Mouse (Mus musculus) MEL (cell line): ENCODE measurements around the gene Exoc3l2.

Experiments
- CTCF ChIP-seq, 3 experiments: IDR thresholded peaks in 2 of 3; conservative IDR thresholded peaks in 1 of 3; 2 replicates each; pipeline ENCODE4 v1.5.1; 2011 to 2012; ENCODE audit warnings: low read length in 3 of 3, low read depth in 2 of 3, mild to moderate bottlenecking in 2 of 3, improper control_type of control experiment in 1 of 3, inconsistent platforms in 1 of 3, mixed read lengths in 1 of 3, moderate library complexity in 1 of 3; ENCODE audit not compliant: control insufficient read depth in 1 of 3, insufficient read depth in 1 of 3, poor library complexity in 1 of 3, severe bottlenecking in 1 of 3
- POLR2A ChIP-seq, 2 experiments: IDR thresholded peaks; 2 replicates each; pipeline ENCODE4 v1.6.1; 2011 to 2012; ENCODE audit warnings: low read length in 2 of 2, mild to moderate bottlenecking in 2 of 2, control low read depth in 1 of 2, improper control_type of control experiment in 1 of 2, low read depth in 1 of 2, moderate library complexity in 1 of 2; ENCODE audit not compliant: control insufficient read depth in 1 of 2, insufficient read depth in 1 of 2, poor library complexity in 1 of 2

GRCm38 (mm10) chr7:19540771-19541566 is 77.8 kb downstream of the Exoc3l2 start:
- TF ChIP-seq CTCF (IDR thresholded peaks at IDR 0.05 in 2 of 3, conservative IDR thresholded peaks at IDR 0.05 in 1 of 3; ENCODE audit: control insufficient read depth in 1 of 3, insufficient read depth in 1 of 3, low read depth in 2 of 3, low read length in 3 of 3, poor library complexity in 1 of 3, severe bottlenecking in 1 of 3) = no peak
- TF ChIP-seq POLR2A (IDR thresholded peaks at IDR 0.05; ENCODE audit: control insufficient read depth in 1 of 2, insufficient read depth in 1 of 2, low read depth in 1 of 2, low read length in 2 of 2, poor library complexity in 1 of 2) = no peak
